Mouse (Mus musculus) hindbrain, embryonic 16.5 days (tissue): ENCODE measurements at regions not wholly inside any gene's neighbourhood (a gene's known extent, or its start where the extent isn't known, plus 50 kb on each side); places are given as distances from the start of the nearest gene placed in this dataset.

ENCODE experiments used
- ATAC-seq: fragments of 200-750 bp; cut with Nextera tagmentation; 2 replicates; pipeline ENCODE4 v1.8.0; 2017; ENCODE audit warnings: moderate TSS enrichment, moderate library complexity
- H3K27ac ChIP-seq: fragments of 300-500 bp; sonication (generic); 2 replicates; pipeline ENCODE4 v1.5.1; 2014; ENCODE audit warnings: low read depth, mild to moderate bottlenecking, control low read depth, low read length, moderate library complexity
- H3K27me3 ChIP-seq: fragments of 300-500 bp; sonication (generic); replicated peaks from 2 replicates; pipeline ENCODE4 v1.6.1; 2014; ENCODE audit warnings: low read length; ENCODE audit not compliant: control insufficient read depth, insufficient read depth
- H3K36me3 ChIP-seq: fragments of 300-500 bp; sonication (generic); 2 replicates; pipeline ENCODE4 v1.6.1; 2014; ENCODE audit warnings: mild to moderate bottlenecking, low read length, moderate library complexity, mixed read lengths; ENCODE audit not compliant: control insufficient read depth, insufficient read depth
- H3K4me1 ChIP-seq: fragments of 300-500 bp; sonication (generic); 2 replicates; pipeline ENCODE4 v1.6.1; 2014; ENCODE audit warnings: low read depth, low read length; ENCODE audit not compliant: control insufficient read depth, insufficient read depth
- H3K4me2 ChIP-seq: fragments of 300-500 bp; sonication (generic); 2 replicates; pipeline ENCODE4 v1.6.1; 2014; ENCODE audit warnings: mild to moderate bottlenecking, low read length, control low read depth, moderate library complexity
- H3K4me3 ChIP-seq: fragments of 300-500 bp; sonication (generic); 2 replicates; pipeline ENCODE4 v1.5.1; 2014; ENCODE audit warnings: mild to moderate bottlenecking, low read length, control low read depth, moderate library complexity
- H3K9ac ChIP-seq: fragments of 300-500 bp; sonication (generic); 2 replicates; pipeline ENCODE4 v1.6.1; 2014; ENCODE audit warnings: low read depth, mild to moderate bottlenecking, control low read depth, low read length, moderate library complexity
- H3K9me3 ChIP-seq: fragments of 300-500 bp; sonication (generic); 2 replicates; pipeline ENCODE4 v1.6.1; 2014; ENCODE audit warnings: mild to moderate bottlenecking, low read length, moderate library complexity; ENCODE audit not compliant: control insufficient read depth
- WGBS: fragments of 180-500 bp; shearing (Covaris S2); extraction: QIAGEN DNeasy Blood & Tissue Kit; methylation state at CpG from one replicate; pipeline ENCODE4 v1.1.7; 2014; 5-methylcytosine and 5-hydroxymethylcytosine counted together

DNA sequence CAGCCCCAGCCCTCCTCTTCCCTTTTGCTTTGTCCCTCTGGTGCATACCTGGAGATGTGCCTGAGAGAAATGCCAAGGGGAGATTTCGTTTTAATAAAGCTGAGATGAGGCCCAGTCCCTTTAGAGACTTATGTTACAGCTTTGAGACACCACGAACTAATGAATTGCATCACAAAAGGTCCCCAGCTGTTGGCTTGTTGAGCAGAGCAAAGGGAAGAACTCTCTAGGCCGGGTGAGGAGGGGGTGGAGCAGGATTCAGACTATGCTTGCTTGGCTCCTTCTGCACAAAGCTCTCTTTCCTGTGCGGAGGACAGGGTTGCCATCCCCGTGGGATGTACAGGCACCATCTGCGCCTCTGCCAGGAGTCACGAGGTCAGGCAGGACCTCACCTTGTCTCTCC is 345.3 kb upstream of the Castor2 start:
- H3K4me3 ChIP-seq, result no peak overlapping the region
- H3K9ac ChIP-seq, result no peak overlapping the region
- no peak overlapping the region for H3K27ac ChIP-seq
- peaks cover 2% of the 10 kb centered on the region; the same call in 1 of the 2 replicates for H3K4me1 ChIP-seq
- WGBS, result 21% methylated on average over 7 of the region's 7 CpGs
- ATAC-seq, result no peak
- H3K9me3 ChIP-seq, result no peaks in the 10 kb centered on the region
- no peak overlapping the region for H3K4me2 ChIP-seq
- H3K27me3 ChIP-seq, result no peaks in the 10 kb centered on the region
- no peaks in the 10 kb centered on the region for H3K36me3 ChIP-seq

- Histone ChIP-seq H3K4me2 (no peak overlapping the region), H3K27ac (no peak overlapping the region), H3K27me3 (no peaks in the 10 kb centered on the region), H3K9me3 (no peaks in the 10 kb centered on the region), H3K4me3 (no peak overlapping the region), H3K4me1 (peaks cover 5% of the 10 kb centered on the region), H3K36me3 (no peaks in the 10 kb centered on the region), H3K9ac (no peak overlapping the region)
- 38% methylated on average over 8 of the region's 8 CpGs for WGBS
- no peak for ATAC-seq
Measured at GRCm38 (mm10) chr5:133753461-133754160, 345.9 kb upstream of the Castor2 start.

DNA sequence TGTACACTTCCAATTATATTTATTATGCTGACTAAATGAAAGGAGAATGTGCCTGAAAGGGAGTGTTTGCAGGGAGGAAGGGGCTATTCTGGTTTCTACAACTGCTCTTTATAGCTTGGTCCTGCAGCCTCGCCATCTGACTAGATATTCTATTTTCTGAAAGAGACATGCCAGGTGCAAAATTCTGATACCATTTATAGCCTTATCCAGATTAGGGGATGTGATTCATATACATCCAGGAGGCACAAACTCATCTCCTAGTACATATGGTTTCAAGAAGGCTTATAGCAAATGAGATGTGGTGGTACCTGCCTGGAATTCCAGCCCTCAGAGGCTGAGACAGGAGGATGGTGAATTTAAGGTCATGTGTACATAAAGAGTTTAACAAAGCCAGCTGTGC is 352.6 kb upstream of the Castor2 start:
- Histone ChIP-seq H3K27ac (no peak overlapping the region), H3K4me2 (no peak overlapping the region), H3K27me3 (no peaks in the 10 kb centered on the region), H3K9me3 (no peaks in the 10 kb centered on the region), H3K9ac (no peak overlapping the region), H3K4me1 (peaks cover 3% of the 10 kb centered on the region), H3K36me3 (no peaks in the 10 kb centered on the region), H3K4me3 (no peak overlapping the region)
- no peak for ATAC-seq
- 75% methylated on average over 1 of the region's 1 CpGs for WGBS

- Histone ChIP-seq H3K4me3 (no peak overlapping the region), H3K4me2 (no peak overlapping the region), H3K9ac (no peak overlapping the region), H3K4me1 (peaks cover 3% of the 10 kb centered on the region), H3K36me3 (no peaks in the 10 kb centered on the region), H3K27me3 (no peaks in the 10 kb centered on the region), H3K9me3 (no peaks in the 10 kb centered on the region), H3K27ac (no peak overlapping the region)
- ATAC-seq, result no peak
- 53% methylated on average over 10 of the region's 10 CpGs for WGBS
Measured at GRCm38 (mm10) chr5:133746411-133746810, 353.1 kb upstream of the Castor2 start.

GRCm38 (mm10) chr5:133744136-133744535 is 355.4 kb upstream of the Castor2 start:
- no peaks in the 10 kb centered on the region for H3K36me3 ChIP-seq
- H3K9ac ChIP-seq, result no peak overlapping the region
- no peaks in the 10 kb centered on the region for H3K27me3 ChIP-seq
- H3K4me1 ChIP-seq, result peaks cover 3% of the 10 kb centered on the region
- H3K4me3 ChIP-seq, result no peak overlapping the region
- ATAC-seq, result no peak
- H3K27ac ChIP-seq, result no peak overlapping the region
- no peaks in the 10 kb centered on the region for H3K9me3 ChIP-seq
- H3K4me2 ChIP-seq, result no peak overlapping the region
- WGBS, result 89% methylated on average over 3 of the region's 3 CpGs

- H3K9me3 ChIP-seq, result no peaks in the 10 kb centered on the region
- H3K4me2 ChIP-seq, result no peak overlapping the region
- H3K27me3 ChIP-seq, result no peaks in the 10 kb centered on the region
- no peak for ATAC-seq
- no peaks in the 10 kb centered on the region for H3K36me3 ChIP-seq
- no peak overlapping the region for H3K9ac ChIP-seq
- no peak overlapping the region for H3K27ac ChIP-seq
- no peaks in the 10 kb centered on the region for H3K4me1 ChIP-seq
- 94% methylated on average over 2 of the region's 2 CpGs for WGBS
- H3K4me3 ChIP-seq, result no peak overlapping the region
Measured at GRCm38 (mm10) chr5:133743606-133744005, 355.9 kb upstream of the Castor2 start.

GRCm38 (mm10) chr5:133731871-133732270 is 367.6 kb upstream of the Castor2 start:
- Histone ChIP-seq H3K9me3 (no peaks in the 10 kb centered on the region), H3K9ac (no peak overlapping the region), H3K4me3 (no peak overlapping the region), H3K4me2 (no peak overlapping the region), H3K27ac (no peak overlapping the region), H3K27me3 (no peaks in the 10 kb centered on the region), H3K36me3 (no peaks in the 10 kb centered on the region), H3K4me1 (no peaks in the 10 kb centered on the region)
- no peak for ATAC-seq
- WGBS, result 82% methylated on average over 4 of the region's 4 CpGs

- Histone ChIP-seq H3K36me3 (no peaks in the 10 kb centered on the region), H3K9me3 (no peaks in the 10 kb centered on the region), H3K9ac (no peak overlapping the region), H3K4me1 (peaks cover 6% of the 10 kb centered on the region; the same call in 1 of the 2 replicates), H3K27me3 (no peaks in the 10 kb centered on the region), H3K4me3 (no peak overlapping the region), H3K4me2 (0 out of 2 replicates have a peak overlapping the region, but pooled peaks have one; percentile 2), H3K27ac (no peak overlapping the region)
- 17% methylated on average over 10 of the region's 10 CpGs for WGBS
- ATAC-seq, result peak; percentile 58; the same call in 1 of the 2 replicates
Measured at GRCm38 (mm10) chr5:133718187-133719078, 381.1 kb upstream of the Castor2 start.

- Histone ChIP-seq H3K4me1 (peaks cover 6% of the 10 kb centered on the region; the same call in 1 of the 2 replicates), H3K27ac (no peak overlapping the region), H3K36me3 (no peaks in the 10 kb centered on the region), H3K9me3 (no peaks in the 10 kb centered on the region), H3K9ac (no peak overlapping the region), H3K27me3 (no peaks in the 10 kb centered on the region), H3K4me3 (no peak overlapping the region), H3K4me2 (no peak overlapping the region)
- ATAC-seq, result no peak
- 80% methylated on average over 1 of the region's 1 CpGs for WGBS
Measured at GRCm38 (mm10) chr5:133715830-133716229, 383.7 kb upstream of the Castor2 start.
